Comparison of ENCODE assay signal across 1 mouse cellular context in genomic region chr16:45437230-45437739, GRCm38 (mm10).
TF ChIP-seq lines count a peak whose summit lies in the region.

No protein-coding gene starts in this region.

TF ChIP-seq in CH12.LX, 34 proteins besides CTCF, POLR2A, EP300 and RAD21:
- TF ChIP-seq TBP (conservative IDR thresholded peaks at IDR 0.05; ENCODE audit: low read depth, low read length) = no peak
- TF ChIP-seq SMC3 (IDR thresholded peaks at IDR 0.05; ENCODE audit: low read depth, low read length) = peak; percentile 51
